19 mouse cellular contexts compared by ENCODE assay signal in genomic region chr8:126324931-126325330, GRCm38 (mm10). TPM values are rescaled to one million over a fixed set of nuclear protein-coding genes. Genes with fewer than 3 reads are reported as not detected.
"Had no signal": no experiment of that assay in that cellular context is flagged by ENCODE, and none has a peak within 500 bp of the region (broad histone marks: within the 10 kb centered on the region; RNA-seq: fewer than 3 reads in every experiment).

No protein-coding gene starts in this region.

- ATAC-seq: midbrain, embryonic 16.5 days had no signal

- DNase-seq: lung, embryonic 14.5 days; lung, postnatal 10 days; lung, postnatal 4 days; midbrain, embryonic 14.5 days; retina, postnatal 1 day; right cerebral cortex, adult 18-20 months; right cerebral cortex, postnatal 25 days; right cerebral cortex, postnatal 4 days; spleen, adult 18-20 months; thymus, adult 18-20 months; thymus, postnatal 14 days; thymus, postnatal 36 days had no signal

- H3K27ac ChIP-seq: midbrain, embryonic 10.5 days; midbrain, embryonic 12.5 days; neural tube, embryonic 13.5 days; neural tube, embryonic 15.5 days had no signal

- H3K4me1 ChIP-seq: midbrain, embryonic 10.5 days; midbrain, embryonic 12.5 days; neural tube, embryonic 13.5 days; neural tube, embryonic 15.5 days had no signal

- H3K4me3 ChIP-seq: midbrain, embryonic 10.5 days; midbrain, embryonic 12.5 days; myocyte; neural tube, embryonic 13.5 days; neural tube, embryonic 15.5 days had no signal

- H3K27me3 ChIP-seq: midbrain, embryonic 12.5 days; neural tube, embryonic 13.5 days; neural tube, embryonic 15.5 days had no signal

RNA-seq across cellular contexts. Expression of gene Slc35f3, which starts 26.6 kb away (rescaled TPM):
- polyA plus RNA-seq: small intestine, adult 2 months had no signal
